Mouse (Mus musculus) heart, embryonic 15.5 days (tissue): ENCODE data around the gene Rgs9. TPM values are rescaled to one million over a fixed set of nuclear protein-coding genes. Genes with fewer than 3 reads are reported as not detected.

Source experiments
- ATAC-seq: fragments of 200-750 bp; cut with Nextera tagmentation; replicated peaks from 2 replicates; pipeline ENCODE4 v1.8.0; 2017; ENCODE audit warnings: low read depth, moderate TSS enrichment; ENCODE audit not compliant: insufficient number of reproducible peaks, insufficient read depth, low FRiP score
- H3K27ac ChIP-seq: fragments of 300-500 bp; sonication (generic); 2 replicates; pipeline ENCODE4 v1.5.1; 2015; ENCODE audit warnings: mild to moderate bottlenecking, inconsistent platforms
- H3K27me3 ChIP-seq: fragments of 300-500 bp; sonication (generic); 2 replicates; pipeline ENCODE4 v1.6.1; 2015; ENCODE audit warnings: inconsistent platforms
- H3K36me3 ChIP-seq: fragments of 300-500 bp; sonication (generic); 2 replicates; pipeline ENCODE4 v1.6.1; 2015; ENCODE audit warnings: mild to moderate bottlenecking, inconsistent platforms
- H3K4me1 ChIP-seq: fragments of 300-500 bp; sonication (generic); replicated peaks from 2 replicates; pipeline ENCODE4 v1.6.1; 2015; ENCODE audit warnings: inconsistent platforms
- H3K4me2 ChIP-seq: fragments of 300-500 bp; sonication (generic); 2 replicates; pipeline ENCODE4 v1.6.1; 2015; ENCODE audit warnings: inconsistent platforms, mild to moderate bottlenecking, moderate library complexity
- H3K4me3 ChIP-seq: fragments of 300-500 bp; sonication (generic); 2 replicates; pipeline ENCODE4 v1.5.1; 2015; ENCODE audit warnings: mild to moderate bottlenecking, inconsistent platforms
- H3K9ac ChIP-seq: fragments of 300-500 bp; sonication (generic); 2 replicates; pipeline ENCODE4 v1.6.1; 2015; ENCODE audit warnings: mild to moderate bottlenecking, inconsistent platforms
- H3K9me3 ChIP-seq: fragments of 300-500 bp; sonication (generic); replicated peaks from 2 replicates; pipeline ENCODE4 v1.6.1; 2016; ENCODE audit warnings: inconsistent platforms
- WGBS: fragments of 180-500 bp; shearing (Covaris S2); methylation state at CpG from one replicate; pipeline ENCODE4 v1.1.7; 2015; ENCODE audit warnings: mixed read lengths; 5-methylcytosine and 5-hydroxymethylcytosine counted together
- polyA plus RNA-seq: library from polyadenylated mRNA; unstranded; fragments of >200 nt; fragmentation: Nextera tagmentation; extraction: Ambion mirVana; gene quantifications from 2 replicates; pipeline ENCODE4 v1.2.1, GENCODE M21; 2015

Gene Rgs9
- polyA plus RNA-seq, 1 experiment from 2014 or later = 0.59 TPM

GRCm38 (mm10) chr11:109237796-109238195 lies 60.1 kb downstream of the Rgs9 start:
- WGBS = 64% methylated on average over 8 of the region's 8 CpGs
- Histone ChIP-seq H3K27ac (no peak overlapping the region), H3K27me3 (no peaks in the 10 kb centered on the region), H3K4me2 (no peak overlapping the region), H3K9ac (no peak overlapping the region), H3K9me3 (no peaks in the 10 kb centered on the region), H3K4me3 (no peak overlapping the region), H3K36me3 (no peaks in the 10 kb centered on the region), H3K4me1 (no peaks in the 10 kb centered on the region)
- no peak for ATAC-seq

GRCm38 (mm10) chr11:109233627-109234026 lies 64.3 kb downstream of the Rgs9 start:
- no peaks in the 10 kb centered on the region for H3K27me3 ChIP-seq
- no peak for ATAC-seq
- H3K36me3 ChIP-seq = no peaks in the 10 kb centered on the region
- H3K9me3 ChIP-seq = no peaks in the 10 kb centered on the region
- H3K4me1 ChIP-seq = no peaks in the 10 kb centered on the region
- WGBS = 69% methylated on average over 3 of the region's 3 CpGs
- no peak overlapping the region for H3K27ac ChIP-seq
- no peak overlapping the region for H3K4me3 ChIP-seq
- no peak overlapping the region for H3K9ac ChIP-seq
- H3K4me2 ChIP-seq = no peak overlapping the region

- Histone ChIP-seq H3K36me3 (no peaks in the 10 kb centered on the region), H3K4me2 (no peak overlapping the region), H3K9me3 (no peaks in the 10 kb centered on the region), H3K9ac (no peak overlapping the region), H3K27me3 (no peaks in the 10 kb centered on the region), H3K4me3 (no peak overlapping the region), H3K27ac (no peak overlapping the region), H3K4me1 (no peaks in the 10 kb centered on the region)
- ATAC-seq = no peak
- 75% methylated on average over 6 of the region's 6 CpGs for WGBS
These were observed 65.1 kb downstream of the Rgs9 start for GRCm38 (mm10) chr11:109232811-109233210.

- Histone ChIP-seq H3K27ac (no peak overlapping the region), H3K9me3 (no peaks in the 10 kb centered on the region), H3K9ac (no peak overlapping the region), H3K27me3 (no peaks in the 10 kb centered on the region), H3K36me3 (no peaks in the 10 kb centered on the region), H3K4me1 (no peaks in the 10 kb centered on the region), H3K4me2 (no peak overlapping the region), H3K4me3 (no peak overlapping the region)
- 71% methylated on average over 12 of the region's 12 CpGs for WGBS
- ATAC-seq = no peak
These were observed 70.8 kb downstream of the Rgs9 start for GRCm38 (mm10) chr11:109227139-109227538.

- Histone ChIP-seq H3K9me3 (no peaks in the 10 kb centered on the region), H3K9ac (no peak overlapping the region), H3K4me3 (no peak overlapping the region), H3K36me3 (no peaks in the 10 kb centered on the region), H3K4me1 (no peaks in the 10 kb centered on the region), H3K4me2 (no peak overlapping the region), H3K27me3 (0 out of 2 replicates have a peak, but pooled peaks cover 9% of the 10 kb centered on the region), H3K27ac (no peak overlapping the region)
- WGBS = 38% methylated on average over 4 of the region's 4 CpGs
- ATAC-seq = peak; percentile 47
These were observed 76.5 kb downstream of the Rgs9 start for GRCm38 (mm10) chr11:109221209-109222007.

- WGBS = 69% methylated on average over 15 of the region's 15 CpGs
These were observed 79.1 kb downstream of the Rgs9 start for GRCm38 (mm10) chr11:109218722-109219430.

GRCm38 (mm10) chr11:109217827-109218536 lies 79.9 kb downstream of the Rgs9 start:
- H3K9me3 ChIP-seq = no peaks in the 10 kb centered on the region
- H3K4me3 ChIP-seq = no peak overlapping the region
- H3K9ac ChIP-seq = no peak overlapping the region
- 58% methylated on average over 12 of the region's 12 CpGs for WGBS
- no peak for ATAC-seq
- H3K27me3 ChIP-seq = 0 out of 2 replicates have a peak, but pooled peaks cover 9% of the 10 kb centered on the region
- no peak overlapping the region for H3K27ac ChIP-seq
- H3K4me1 ChIP-seq = no peaks in the 10 kb centered on the region
- H3K36me3 ChIP-seq = no peaks in the 10 kb centered on the region
- H3K4me2 ChIP-seq = no peak overlapping the region

More at GRCm38 (mm10) chr11:109218722-109219430, 79.1 kb downstream of the Rgs9 start:
- ATAC-seq = no peak
- H3K27me3 ChIP-seq = 0 out of 2 replicates have a peak, but pooled peaks cover 9% of the 10 kb centered on the region
- no peak overlapping the region for H3K27ac ChIP-seq
- H3K36me3 ChIP-seq = no peaks in the 10 kb centered on the region
- no peak overlapping the region for H3K4me3 ChIP-seq
- no peak overlapping the region for H3K4me2 ChIP-seq
- H3K9me3 ChIP-seq = no peaks in the 10 kb centered on the region
- no peak overlapping the region for H3K9ac ChIP-seq
- no peaks in the 10 kb centered on the region for H3K4me1 ChIP-seq

GRCm38 (mm10) chr11:109210772-109211171 lies 87.2 kb downstream of the Rgs9 start:
- Histone ChIP-seq H3K27me3 (0 out of 2 replicates have a peak, but pooled peaks cover 2% of the 10 kb centered on the region), H3K36me3 (no peaks in the 10 kb centered on the region), H3K9me3 (no peaks in the 10 kb centered on the region), H3K27ac (no peak overlapping the region), H3K4me1 (0 out of 2 replicates have a peak, but pooled peaks cover 4% of the 10 kb centered on the region), H3K4me2 (no peak overlapping the region), H3K4me3 (no peak overlapping the region), H3K9ac (no peak overlapping the region)
- WGBS = 26% methylated on average over 11 of the region's 11 CpGs
- ATAC-seq = no peak

- no peaks in the 10 kb centered on the region for H3K36me3 ChIP-seq
- ATAC-seq = no peak
- H3K27ac ChIP-seq = no peak overlapping the region
- H3K27me3 ChIP-seq = 0 out of 2 replicates have a peak, but pooled peaks cover 2% of the 10 kb centered on the region
- H3K4me2 ChIP-seq = no peak overlapping the region
- H3K9me3 ChIP-seq = no peaks in the 10 kb centered on the region
- 0 out of 2 replicates have a peak, but pooled peaks cover 4% of the 10 kb centered on the region for H3K4me1 ChIP-seq
- H3K4me3 ChIP-seq = no peak overlapping the region
- WGBS = 68% methylated on average over 7 of the region's 7 CpGs
- H3K9ac ChIP-seq = no peak overlapping the region
These were observed 87.6 kb downstream of the Rgs9 start for GRCm38 (mm10) chr11:109210341-109210740.

GRCm38 (mm10) chr11:109206732-109207131 lies 91.2 kb downstream of the Rgs9 start:
- Histone ChIP-seq H3K27ac (no peak overlapping the region), H3K4me2 (no peak overlapping the region), H3K27me3 (0 out of 2 replicates have a peak, but pooled peaks cover 2% of the 10 kb centered on the region), H3K9me3 (no peaks in the 10 kb centered on the region), H3K4me3 (no peak overlapping the region), H3K4me1 (0 out of 2 replicates have a peak, but pooled peaks cover 4% of the 10 kb centered on the region), H3K36me3 (no peaks in the 10 kb centered on the region), H3K9ac (no peak overlapping the region)
- no peak for ATAC-seq
- WGBS = 22% methylated on average over 13 of the region's 13 CpGs

GRCm38 (mm10) chr11:109206028-109206427 lies 91.9 kb downstream of the Rgs9 start:
- WGBS = 88% methylated on average over 1 of the region's 1 CpGs
- 0 out of 2 replicates have a peak, but pooled peaks cover 2% of the 10 kb centered on the region for H3K27me3 ChIP-seq
- no peak overlapping the region for H3K4me2 ChIP-seq
- H3K4me3 ChIP-seq = no peak overlapping the region
- H3K9me3 ChIP-seq = no peaks in the 10 kb centered on the region
- no peak overlapping the region for H3K27ac ChIP-seq
- H3K4me1 ChIP-seq = 0 out of 2 replicates have a peak, but pooled peaks cover 4% of the 10 kb centered on the region
- H3K36me3 ChIP-seq = no peaks in the 10 kb centered on the region
- ATAC-seq = no peak
- H3K9ac ChIP-seq = no peak overlapping the region
